Mouse (Mus musculus) cerebellum, adult (tissue): ENCODE results near the gene Gm10668.
"Not testable (repeated sequence)": the region's sequence is repeated elsewhere in the genome, so short reads cannot be mapped to it uniquely, and the experiment has no call there.

Source experiments
- ATAC-seq: cut with Nextera tagmentation; 2 replicates; pipeline ENCODE4 v1.9.2; 2017; ENCODE audit warnings: mild to moderate bottlenecking, moderate library complexity, mixed read lengths; ENCODE audit not compliant: insufficient number of reproducible peaks, low FRiP score, low TSS enrichment

Gene Gm10668

GRCm38 (mm10) chr7:20730524-20730923, at the start of gene Gm10668:
Gene Gm10668, minus strand, starts transcription at chr7:20730624.
- not testable (repeated sequence) for ATAC-seq

- ATAC-seq = not testable (repeated sequence)
These were observed 40.5 kb upstream of the Gm10668 start, which contains the start of gene Vmn1r112 for GRCm38 (mm10) chr7:20770885-20771284. Gene Vmn1r112, plus strand, starts transcription at chr7:20771185.

GRCm38 (mm10) chr7:20703116-20703515, 27.3 kb downstream of the Gm10668 start, which contains the start of gene Vmn1r111:
Gene Vmn1r111, minus strand, starts transcription at chr7:20703216.
- ATAC-seq = not testable (repeated sequence)
